Mouse (Mus musculus) CD4-positive naive resting alpha-beta T cell, adult 76 days (primary cell): Measurements from ENCODE around the gene Olfr18. TPM values are rescaled to one million over a fixed set of nuclear protein-coding genes. Genes with fewer than 3 reads are reported as not detected.

Source experiments
- total RNA-seq: library from RNA; stranded (reverse); gene quantifications from one replicate; pipeline ENCODE4 v1.2.4, GENCODE M21; 2023

Gene Olfr18
- not detected for total RNA-seq

DNA sequence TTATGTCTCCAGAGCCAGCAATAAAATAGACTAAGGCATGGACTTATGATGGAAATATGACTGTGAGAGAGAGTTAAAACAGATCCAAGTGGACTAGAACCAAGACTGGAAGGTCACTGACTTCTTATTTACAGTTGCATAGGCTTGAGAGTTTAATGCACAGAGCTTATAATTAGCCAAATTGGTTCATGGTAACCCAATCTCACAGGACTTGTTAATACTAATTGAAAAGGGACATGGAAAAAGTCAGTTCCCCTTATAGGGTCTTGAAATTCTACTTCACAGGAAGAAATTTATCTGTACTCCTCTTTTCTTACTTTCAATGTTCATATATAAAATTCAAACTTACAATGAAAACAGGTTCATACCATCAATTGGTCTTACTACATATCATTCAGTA, at the start of gene Olfr18:
Olfr18 (minus strand) TSS at position 101 of the 400 bp plus-strand sequence.

GRCm38 (mm10) chr9:20384532-20385342, 48.8 kb upstream of the Olfr18 start, which contains the start of gene Zfp560:
Zfp560 (minus strand) TSS chr9:20385177.

DNA sequence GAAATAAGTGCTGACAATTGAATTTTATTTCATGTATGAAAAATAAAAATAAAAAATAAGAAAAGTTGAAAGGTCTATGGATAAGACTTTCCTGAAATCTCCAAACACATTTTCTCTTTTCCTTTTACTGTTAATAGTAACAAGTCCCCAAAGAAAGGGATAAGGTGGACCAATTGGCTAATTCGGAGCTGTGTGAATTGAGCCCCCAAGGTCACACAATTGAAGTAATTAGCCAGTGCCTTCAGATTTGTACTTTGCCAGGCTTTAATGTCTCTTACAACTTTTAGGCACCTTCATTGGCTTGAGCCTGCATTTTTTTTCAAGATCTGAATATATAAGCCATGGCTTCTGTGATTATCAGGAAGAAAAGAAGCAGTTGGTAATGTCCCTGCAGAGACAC, 37.7 kb downstream of the Olfr18 start, which contains the start of gene Olfr873:
Olfr873 (plus strand) TSS at position 301 of the 400 bp plus-strand sequence.

DNA sequence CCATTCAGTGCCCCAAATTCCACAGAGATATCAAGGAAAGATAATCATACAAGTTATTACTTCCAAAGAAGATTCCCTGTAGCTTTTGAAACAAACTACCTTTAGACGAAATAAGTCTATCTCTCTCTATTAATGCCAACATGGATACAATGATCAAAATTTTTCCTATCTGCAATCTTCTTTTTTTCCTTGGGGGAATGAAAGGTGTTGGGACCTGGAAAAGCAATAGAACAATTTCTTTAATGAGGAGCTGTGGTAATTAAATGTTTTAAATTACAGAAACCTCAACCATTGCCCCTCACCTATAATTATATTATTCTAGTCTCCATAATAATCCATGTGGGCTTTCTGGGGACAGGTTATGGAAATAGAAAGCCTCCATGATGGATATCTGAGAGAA, 53.8 kb downstream of the Olfr18 start, which contains the start of gene Olfr39:
Olfr39 (plus strand) TSS at position 301 of the 400 bp plus-strand sequence.

Other genes with a start within 250 kb of the Olfr18 start
- not detected for gene Olfr868, start 237.5 kb downstream of the Olfr18 start, total RNA-seq
- not detected for gene Olfr869, start 207.1 kb downstream of the Olfr18 start, total RNA-seq
- not detected for gene Olfr870, start 162.0 kb downstream of the Olfr18 start, total RNA-seq
- gene Olfr871, start 123.9 kb downstream of the Olfr18 start, total RNA-seq: not detected
- not detected for gene Olfr872, start 99.0 kb downstream of the Olfr18 start, total RNA-seq
- gene Olfr39, start 53.7 kb downstream of the Olfr18 start, total RNA-seq: not detected
- gene Olfr873, start 37.6 kb downstream of the Olfr18 start, total RNA-seq: not detected
- gene Zfp560, start 49.1 kb upstream of the Olfr18 start, total RNA-seq: 7.4 TPM
- 42.7 TPM for gene Zfp26, start 124.1 kb upstream of the Olfr18 start, total RNA-seq
- gene Zfp426, start 156.7 kb upstream of the Olfr18 start, total RNA-seq: 20.2 TPM
- 28.1 TPM for gene Zfp266, start 185.3 kb upstream of the Olfr18 start, total RNA-seq
- 8.3 TPM for gene Zfp846, start 245.2 kb upstream of the Olfr18 start, total RNA-seq